Mouse (Mus musculus) C2C12 (cell line): ENCODE data around the gene Aar2.

Experiments
- CEBPB ChIP-seq: IDR thresholded peaks from one replicate; pipeline ENCODE4 v1.6.1; 2011; ENCODE audit warnings: low read depth, mild to moderate bottlenecking, control low read depth, moderate library complexity
- CTCF ChIP-seq: IDR thresholded peaks from one replicate; pipeline ENCODE4 v1.5.1; 2011; ENCODE audit not compliant: control insufficient read depth, insufficient read depth, insufficient read length
- FOSL1 ChIP-seq: IDR thresholded peaks from one replicate; pipeline ENCODE4 v1.8.0; 2011; ENCODE audit warnings: mild to moderate bottlenecking, low read length; ENCODE audit not compliant: poor library complexity, insufficient read depth, severe bottlenecking
- MAX ChIP-seq: IDR thresholded peaks from one replicate; pipeline ENCODE4 v1.6.1; 2011; ENCODE audit warnings: mild to moderate bottlenecking, control low read depth
- MYOG ChIP-seq: IDR thresholded peaks from one replicate; pipeline ENCODE4 v1.6.1; 2011; ENCODE audit not compliant: control insufficient read depth, insufficient read length; ENCODE audit errors: extremely low read depth
- USF1 ChIP-seq: IDR thresholded peaks from one replicate; pipeline ENCODE4 v1.6.1; 2011; ENCODE audit warnings: low read depth, mild to moderate bottlenecking, control low read depth, moderate library complexity

- TF ChIP-seq CTCF: no peak
- no peak for TF ChIP-seq MYOG
- no peak for TF ChIP-seq MAX
- TF ChIP-seq USF1: no peak
- TF ChIP-seq CEBPB: no peak
- no peak for TF ChIP-seq FOSL1
Measured at GRCm38 (mm10) chr2:156576850-156577587, 29.6 kb downstream of the Aar2 start.
